Mouse (Mus musculus): ENCODE measurements at regions not wholly inside any gene's neighbourhood (a gene's known extent, or its start where the extent isn't known, plus 50 kb on each side); places are given as distances from the start of the nearest gene placed in this dataset.

DNA sequence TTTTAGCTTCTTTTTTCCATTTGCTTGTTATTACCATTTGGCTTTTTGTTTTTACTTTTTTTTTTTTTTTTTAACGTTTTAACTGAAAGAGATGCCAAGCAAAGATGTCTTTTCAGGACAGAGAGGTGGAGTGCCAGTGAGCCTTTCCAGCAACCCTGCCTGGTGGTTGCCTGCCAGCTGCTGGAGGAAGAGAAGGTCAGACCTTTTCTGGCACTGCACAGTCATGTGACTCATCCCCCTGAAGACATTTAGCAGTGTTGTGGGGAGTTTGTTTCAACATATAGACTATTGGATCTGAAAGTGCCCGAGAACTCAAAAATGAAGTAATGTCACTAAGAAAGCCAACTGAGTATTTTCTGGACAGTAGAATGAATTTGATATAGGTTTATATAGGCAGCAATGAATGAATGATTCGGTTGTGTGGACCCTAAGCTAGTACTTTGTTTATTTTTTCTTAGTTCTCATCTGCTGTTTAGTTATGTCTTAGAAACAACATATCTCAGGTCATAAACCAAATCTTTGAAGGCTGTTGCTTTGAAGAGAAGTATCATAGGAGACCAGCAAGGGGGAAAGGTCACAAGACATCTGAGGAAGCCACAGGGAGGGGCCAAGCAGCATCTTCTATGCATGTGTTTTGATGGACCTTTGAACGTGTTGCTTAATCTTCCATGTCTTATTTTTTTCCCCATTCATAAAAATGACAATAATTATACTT lies 604.2 kb downstream of the Ptprc start:
- no peak for DNase-seq (ENCODE audit: inconsistent ontology term)

DNA sequence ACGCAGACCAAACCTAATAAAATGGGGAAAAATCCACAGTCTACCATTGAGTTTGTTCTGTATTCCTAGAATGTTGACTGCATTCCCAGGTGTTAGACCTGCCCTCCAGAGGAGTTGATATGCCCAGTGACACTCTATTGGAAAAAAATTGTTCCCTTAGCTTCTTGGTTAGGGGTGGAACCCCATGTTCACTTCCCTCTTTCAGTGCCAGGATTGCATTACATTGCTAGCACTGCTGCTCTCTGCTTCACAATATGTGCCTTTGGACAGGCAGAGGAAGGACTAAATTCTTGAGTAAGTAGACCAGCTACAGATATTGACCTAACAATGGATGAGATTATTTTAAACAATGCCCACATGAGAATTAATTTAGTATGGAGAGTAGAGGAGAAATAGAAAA lies 607.3 kb upstream of the Nr5a2 start:
- no peak for DNase-seq (ENCODE audit: inconsistent ontology term)

DNA sequence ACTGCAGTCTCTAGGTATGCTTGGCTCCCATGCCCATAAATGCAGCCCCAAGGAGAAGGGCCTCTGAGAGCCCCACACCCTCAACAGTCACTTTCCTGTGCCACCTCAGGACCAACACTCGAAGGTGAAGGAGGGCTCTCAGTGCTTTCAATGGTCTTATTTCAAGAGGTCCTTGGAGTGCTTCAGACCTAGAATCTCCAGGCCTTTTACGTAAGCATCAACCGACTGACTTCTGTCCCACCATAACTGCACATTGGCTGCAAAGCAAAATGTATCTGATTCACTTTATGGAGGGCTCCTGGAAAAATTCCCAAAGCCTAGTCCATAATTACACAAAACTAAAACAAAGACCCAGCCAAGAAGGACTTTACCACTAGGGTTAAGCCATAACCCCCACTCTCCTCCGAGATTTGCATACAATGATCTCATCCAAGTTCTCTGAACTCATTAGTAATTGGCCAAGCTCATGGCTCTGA lies 605.4 kb upstream of the Nr5a2 start:
- no peak for DNase-seq (ENCODE audit: inconsistent ontology term)

DNA sequence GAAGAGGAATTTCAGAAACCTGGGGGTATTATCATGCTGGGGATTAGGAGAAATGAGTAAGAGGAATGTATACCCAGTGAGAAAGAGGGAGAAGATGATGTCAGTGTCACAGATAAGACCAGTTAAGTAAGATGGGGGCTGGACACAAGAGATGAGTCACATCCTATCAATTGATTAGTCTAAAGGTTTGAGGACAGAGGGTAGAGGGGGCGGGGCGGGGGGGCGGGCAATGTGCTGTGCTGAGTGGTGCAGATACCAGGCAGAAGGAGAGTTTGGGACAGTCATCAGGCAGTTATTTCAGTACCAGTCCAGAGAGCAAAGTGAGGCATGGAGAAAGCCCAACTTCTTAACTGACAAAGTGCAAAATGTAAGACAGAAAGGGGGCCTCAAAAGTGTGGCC lies 601.4 kb upstream of the Nr5a2 start:
- peak; percentile 59 for DNase-seq (ENCODE audit: inconsistent ontology term)

DNA sequence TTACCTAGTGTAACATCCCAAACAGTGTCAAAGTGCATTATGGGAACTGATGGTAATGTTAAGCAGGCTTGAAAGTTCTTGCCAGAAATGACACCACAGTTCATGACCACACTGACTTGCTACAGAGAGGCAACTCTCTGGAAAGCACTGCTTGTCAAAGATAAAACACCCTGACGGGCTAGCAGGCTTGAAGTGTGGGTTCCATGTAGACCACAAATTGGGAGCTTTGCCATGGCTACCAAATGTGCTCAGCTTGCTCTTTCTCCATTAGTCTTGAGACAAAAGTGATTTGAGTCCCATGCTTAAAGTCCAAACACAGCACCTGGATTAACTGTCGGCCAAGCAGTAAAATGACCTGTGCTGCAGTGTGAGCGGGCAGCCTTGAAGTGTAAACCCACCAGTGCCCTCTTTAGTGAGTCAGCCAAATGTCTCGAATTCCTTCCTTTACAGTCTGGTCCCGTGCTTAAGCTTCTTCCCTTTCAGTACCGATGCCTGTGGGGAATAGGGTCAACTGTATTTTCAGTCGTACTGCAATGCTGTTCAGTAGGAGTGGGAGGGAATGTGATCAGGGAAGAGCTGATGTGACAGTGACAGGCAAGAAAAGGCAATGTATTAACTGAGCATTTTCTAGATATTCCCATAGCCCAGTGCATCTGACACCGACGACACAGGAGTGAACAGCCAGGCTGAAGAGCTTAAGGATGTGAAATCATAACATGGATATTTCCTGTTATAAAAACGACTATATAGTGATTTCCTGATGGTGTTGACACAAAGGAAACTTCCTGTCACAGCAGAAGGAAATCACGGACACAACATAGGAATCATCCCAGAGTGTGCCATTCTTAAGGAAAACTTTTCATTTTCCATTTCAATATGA lies 600.4 kb upstream of the Nr5a2 start:
- peak; percentile 87 for DNase-seq (ENCODE audit: inconsistent ontology term)

DNA sequence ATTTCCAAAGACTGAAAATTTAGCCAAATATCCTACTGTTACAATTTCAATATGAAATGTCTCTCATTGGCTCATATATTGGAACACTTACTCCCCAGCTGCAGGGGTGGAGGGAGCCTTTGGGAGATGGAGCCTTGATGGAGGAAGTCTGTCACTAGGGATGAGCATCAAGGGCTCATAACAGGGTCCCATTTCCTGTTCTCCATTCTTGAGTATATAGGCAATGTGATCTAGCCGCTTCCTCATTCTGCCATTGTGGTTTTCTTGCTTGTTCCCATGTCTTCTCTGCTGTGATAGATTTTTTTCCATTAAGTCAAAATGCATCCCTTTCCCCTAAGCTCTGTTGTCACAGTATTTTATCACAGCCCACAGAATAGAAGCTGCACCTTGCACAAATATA lies 589.4 kb upstream of the Nr5a2 start:
- DNase-seq (ENCODE audit: inconsistent ontology term): no peak

DNA sequence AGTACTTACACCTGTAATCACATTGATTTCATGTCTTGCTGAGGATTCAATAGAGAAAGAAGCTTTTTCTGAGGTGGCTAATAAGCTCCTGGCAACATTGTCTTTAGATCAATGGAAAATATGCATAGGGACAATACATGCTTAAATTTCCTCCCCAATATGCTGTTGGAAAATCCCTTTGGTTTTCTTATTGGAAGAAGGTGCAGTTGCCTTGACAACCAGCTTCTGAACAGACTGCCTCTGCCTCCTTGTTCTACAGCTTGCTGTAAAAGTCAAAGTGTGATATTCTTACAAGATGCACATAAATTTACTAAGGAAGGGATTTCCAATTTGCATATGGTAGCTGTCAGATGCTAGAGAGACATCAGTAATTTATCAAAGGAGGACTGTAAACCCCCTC lies 585.4 kb upstream of the Nr5a2 start:
- no peak for DNase-seq (ENCODE audit: inconsistent ontology term)

DNA sequence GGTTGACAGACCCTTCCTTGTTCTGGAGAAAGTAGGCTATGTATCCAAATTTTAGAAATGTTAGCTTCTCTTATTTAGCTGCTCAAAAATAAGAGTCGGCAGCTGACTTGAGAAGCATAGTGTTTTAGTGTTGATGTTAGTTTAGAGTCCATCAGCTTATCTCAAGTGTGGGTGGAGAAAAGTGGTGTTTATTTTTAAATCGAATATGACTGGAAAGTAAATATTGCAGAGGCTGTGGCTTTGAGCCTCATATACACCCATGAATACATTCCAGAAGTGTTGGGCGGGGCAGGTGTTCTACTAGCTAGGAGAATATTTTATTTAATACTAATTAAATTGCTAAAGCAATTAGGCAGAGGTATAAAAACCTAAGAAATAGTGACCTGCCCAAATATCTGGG lies 583.6 kb upstream of the Nr5a2 start:
- DNase-seq (ENCODE audit: inconsistent ontology term): no peak

DNA sequence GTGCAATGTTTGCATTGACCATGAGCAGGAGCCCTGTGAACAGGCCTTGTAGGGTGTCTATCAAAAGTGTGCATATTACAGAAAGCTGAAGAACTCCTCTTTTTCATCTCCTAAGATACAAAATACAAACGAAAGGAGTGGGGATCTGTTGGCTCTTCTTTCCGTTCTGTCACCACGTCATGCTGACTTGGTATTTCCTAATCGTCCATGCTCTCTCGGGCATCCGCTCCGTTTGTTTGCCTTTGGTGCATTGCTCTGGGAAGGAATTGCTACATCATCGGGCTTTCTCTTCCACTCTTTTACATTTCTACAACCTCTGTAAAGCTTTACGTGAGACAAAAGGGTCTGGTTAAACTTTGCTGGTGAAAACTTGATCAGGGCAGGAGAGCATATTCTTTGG lies 581.2 kb upstream of the Nr5a2 start:
- DNase-seq (ENCODE audit: inconsistent ontology term): no peak

DNA sequence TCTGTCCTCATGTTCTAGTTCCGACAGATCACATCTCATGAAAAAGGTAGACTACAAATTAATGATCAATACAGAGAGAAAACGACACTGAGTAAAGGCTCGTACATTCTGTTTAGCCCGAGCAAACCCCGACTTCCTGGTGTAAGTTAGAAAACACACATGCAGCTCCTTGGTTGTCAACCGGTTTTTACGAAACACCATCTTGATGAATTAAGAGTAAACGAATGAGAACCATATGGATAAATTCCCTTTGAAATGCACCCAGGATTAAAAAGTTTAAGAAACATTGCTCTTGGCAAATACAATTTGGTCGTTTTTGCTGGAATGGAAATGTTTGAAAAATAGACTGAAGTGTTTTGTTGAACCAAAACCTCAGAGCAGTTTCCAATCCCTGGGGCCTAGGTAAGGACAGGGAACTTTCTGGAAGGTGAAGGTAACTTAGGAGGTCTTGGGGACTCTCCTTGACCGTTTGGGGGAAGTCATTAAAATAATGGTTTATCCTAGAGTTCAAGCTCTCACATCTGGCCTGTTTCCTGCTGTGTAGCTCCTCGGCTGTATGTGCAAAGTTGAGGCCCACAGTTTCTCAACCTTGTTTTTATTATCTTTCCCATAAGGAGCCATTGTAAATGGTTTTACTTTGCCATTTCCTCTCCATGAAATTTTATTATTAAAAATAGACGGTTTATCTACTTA lies 579.3 kb upstream of the Nr5a2 start:
- DNase-seq (ENCODE audit: inconsistent ontology term): no peak

DNA sequence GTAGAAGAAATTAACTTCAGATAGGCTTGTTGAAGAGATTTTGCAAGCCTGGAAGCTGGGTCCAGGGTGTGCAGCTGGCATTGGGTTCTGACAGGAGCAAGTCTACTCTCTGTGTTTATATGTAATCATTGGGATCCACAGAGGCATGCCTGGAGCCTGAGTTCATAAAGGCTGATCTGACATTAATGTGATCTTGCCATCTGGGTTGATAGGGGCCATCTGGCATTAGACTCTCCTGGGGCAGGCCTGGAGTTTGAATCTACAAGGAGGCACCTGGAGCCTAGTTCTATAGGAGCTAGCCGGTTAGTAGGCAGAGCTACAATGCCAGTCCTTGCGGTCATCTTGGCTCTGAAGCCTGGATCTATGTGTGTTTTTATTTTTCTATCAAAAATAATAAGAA lies 554.5 kb upstream of the Nr5a2 start:
- no peak for DNase-seq (ENCODE audit: inconsistent ontology term)

DNA sequence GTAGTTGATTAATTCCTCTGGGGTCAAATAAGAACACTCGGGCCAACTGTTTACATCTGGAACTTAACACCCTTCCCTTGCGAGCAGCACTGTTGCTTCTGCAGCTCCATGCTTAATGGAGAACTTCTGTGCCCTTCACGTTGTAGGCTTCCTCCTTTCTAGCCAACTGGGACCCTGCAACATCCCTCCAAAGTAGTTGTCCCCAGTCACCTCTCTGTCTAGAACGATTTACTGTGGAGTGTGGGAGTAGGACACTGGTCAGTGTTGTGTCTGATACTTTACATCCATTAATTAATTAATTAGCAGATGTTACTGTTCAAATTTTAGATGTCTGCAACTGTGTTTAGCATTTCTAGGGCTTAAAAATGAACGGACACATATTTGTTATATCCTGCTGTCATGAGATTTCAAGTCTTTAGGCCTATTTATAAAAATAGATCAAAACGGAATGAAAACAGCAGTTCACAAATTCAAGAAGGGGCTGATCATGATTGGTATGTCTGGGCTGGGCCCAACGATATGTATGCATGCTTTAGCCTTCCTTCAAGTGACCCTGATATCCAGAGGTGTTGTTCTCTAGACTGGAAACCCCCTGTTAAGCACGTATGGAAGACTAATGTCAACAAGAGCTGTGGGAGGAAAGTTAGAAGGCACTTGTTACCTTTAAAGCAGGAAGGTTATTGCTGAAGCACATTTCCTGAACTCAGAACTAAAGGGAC lies 543.6 kb upstream of the Nr5a2 start:
- DNase-seq (ENCODE audit: inconsistent ontology term): no peak

DNA sequence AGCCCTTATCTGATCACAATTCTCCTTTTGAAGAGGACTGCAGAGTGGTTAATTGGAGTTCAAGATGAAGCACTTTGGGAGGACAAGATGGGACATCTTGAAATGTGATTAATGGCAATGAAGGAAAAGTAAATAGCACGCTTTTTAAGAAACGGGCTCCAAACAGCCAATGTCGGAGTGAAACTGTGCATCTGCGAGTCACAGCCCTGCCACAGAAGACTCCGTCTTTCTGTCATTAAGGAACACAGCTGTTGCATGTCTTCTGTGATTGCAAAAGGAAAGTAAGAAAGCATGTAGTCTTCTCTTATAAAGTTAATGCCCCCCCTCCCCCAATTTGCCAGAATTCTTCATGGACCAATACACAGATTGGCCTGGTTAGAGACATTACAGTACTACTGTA lies 528.0 kb upstream of the Nr5a2 start:
- DNase-seq (ENCODE audit: inconsistent ontology term): no peak

DNA sequence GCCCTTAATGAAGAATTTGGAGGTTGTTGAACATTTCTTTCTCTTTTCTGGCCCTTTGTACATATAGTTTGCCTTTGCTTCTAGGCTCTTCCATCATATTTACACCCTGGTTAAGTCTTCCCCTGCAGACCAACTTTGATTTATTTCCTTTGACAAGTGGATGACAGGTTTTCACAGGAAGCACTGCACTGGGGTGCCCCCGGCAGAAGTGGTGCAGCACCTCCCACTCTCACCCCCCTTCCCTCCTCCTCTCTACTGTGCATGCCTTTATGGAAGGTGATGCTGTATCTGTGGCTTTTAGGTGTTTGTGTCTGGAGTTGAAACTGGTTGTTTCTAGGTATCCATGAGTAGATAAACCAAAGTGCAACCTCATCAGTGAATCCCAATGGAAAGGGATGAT lies 518.2 kb upstream of the Nr5a2 start:
- no peak for DNase-seq (ENCODE audit: inconsistent ontology term)

DNA sequence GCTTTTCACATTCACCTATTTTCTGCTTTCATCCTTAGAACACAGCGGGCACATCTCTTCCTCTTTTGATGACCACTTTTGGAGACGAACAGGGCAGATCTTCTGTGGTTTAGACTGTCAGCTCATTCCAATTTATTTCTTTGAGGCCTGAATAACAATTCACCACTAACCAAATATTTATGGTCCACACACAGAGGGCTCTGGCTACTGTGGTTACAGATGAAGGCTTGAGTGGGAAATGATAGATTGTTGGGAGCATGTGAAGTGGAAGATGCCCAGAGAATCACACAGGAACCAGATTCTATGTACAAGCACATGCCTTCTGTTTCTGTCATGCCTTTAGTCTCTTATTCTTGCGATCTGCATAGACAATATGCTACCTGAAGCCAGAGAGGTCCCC lies 517.0 kb upstream of the Nr5a2 start:
- DNase-seq (ENCODE audit: inconsistent ontology term): peak; percentile 77

DNA sequence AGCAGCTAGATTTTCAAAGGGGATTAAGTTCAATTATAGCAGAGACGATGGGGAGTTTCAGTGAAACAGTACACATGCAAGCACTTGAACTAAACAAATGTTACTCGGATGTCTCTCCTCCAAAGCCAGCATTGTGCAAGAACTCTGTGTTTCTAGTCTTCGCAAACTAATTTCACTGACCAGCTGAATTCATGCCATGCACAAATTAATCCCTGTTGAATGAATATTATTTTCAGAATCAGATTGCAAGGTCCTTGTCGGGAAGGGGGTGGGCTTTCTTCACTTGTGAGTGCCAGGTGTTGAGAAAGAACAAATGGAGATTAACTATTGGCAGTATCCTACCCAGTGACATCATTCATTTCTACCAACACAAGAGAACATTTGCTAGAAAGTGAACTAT lies 514.6 kb upstream of the Nr5a2 start:
- DNase-seq (ENCODE audit: inconsistent ontology term): peak; percentile 48

DNA sequence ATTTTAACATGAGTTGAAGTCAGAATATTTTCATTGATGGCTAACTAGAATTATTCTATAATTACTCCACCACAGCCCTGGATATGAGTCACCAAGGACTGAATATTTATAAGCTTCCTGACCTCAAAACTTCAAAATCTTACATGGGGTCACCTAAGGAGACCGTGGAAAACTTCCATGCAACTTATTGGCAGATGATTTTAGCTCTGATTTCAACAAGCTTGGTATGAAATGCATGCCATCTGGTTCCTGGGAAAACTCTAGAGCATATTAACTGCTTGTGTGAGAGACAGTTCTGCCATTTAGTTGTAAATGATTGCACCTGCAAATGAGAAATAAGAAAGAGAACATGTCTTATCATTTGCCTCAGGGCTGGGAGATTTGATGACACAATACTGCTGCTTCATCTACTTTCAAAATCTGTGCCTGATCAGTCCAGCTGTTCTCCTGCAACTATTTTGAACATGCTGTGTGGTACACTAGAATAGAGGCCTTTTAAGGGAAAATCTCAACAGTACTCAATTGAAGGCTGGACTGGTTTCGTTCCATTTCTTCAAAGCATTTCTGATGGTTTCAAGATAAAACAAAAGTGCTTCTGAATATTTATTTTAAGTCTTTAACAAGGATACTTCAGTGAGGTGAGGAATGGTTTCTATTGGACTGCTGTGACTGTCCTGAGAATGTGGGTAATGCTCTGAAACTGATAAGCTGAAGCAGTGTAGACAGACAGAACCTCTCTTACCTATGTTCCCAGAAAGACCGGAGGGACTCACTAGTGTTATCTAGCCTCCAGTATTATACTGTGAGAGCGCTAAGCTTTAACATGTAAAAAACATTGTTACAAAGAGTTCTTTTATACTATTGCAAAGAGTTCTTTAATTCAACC lies 513.8 kb upstream of the Nr5a2 start:
- peak; percentile 87 for DNase-seq (ENCODE audit: inconsistent ontology term)

DNA sequence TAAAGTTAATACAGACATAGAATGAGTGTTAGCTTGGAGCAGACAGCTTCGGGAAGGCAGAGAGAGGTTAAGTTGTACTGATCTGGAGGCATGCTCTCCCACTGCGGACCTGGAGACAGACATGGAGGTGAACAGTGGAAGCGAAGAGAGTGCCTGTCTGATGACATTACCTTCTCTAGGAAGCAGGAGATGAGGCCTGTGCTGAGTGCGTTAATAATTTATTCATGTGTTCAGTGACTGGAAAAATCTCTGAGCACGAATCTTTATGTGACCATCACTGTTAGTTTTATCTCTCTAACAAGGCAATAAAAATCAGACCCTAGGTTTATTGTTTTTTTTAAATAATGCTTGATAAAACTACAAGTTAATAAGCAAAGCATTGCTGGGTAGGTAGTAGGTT lies 504.7 kb upstream of the Nr5a2 start:
- DNase-seq (ENCODE audit: inconsistent ontology term): no peak

DNA sequence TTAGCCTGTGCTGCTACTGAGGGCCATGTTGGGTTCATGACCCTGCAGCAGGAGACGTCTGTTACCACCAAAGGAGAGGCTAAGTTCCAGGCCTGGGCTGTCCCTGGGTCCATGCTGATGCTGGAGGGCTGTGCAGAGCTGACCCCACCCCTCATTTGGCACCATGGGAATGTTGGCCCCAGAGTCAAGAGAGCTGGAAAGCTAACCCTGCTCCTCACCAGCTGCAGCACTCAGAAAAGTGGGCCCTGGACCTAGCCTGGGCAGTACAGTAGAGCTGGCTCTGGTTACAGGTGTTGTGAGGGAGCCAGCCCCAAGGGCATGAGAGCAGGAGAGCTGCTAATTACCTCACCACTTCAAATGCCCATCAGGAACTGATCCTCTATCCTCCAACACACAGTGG lies 500.9 kb upstream of the Nr5a2 start:
- no peak for DNase-seq (ENCODE audit: inconsistent ontology term)

DNA sequence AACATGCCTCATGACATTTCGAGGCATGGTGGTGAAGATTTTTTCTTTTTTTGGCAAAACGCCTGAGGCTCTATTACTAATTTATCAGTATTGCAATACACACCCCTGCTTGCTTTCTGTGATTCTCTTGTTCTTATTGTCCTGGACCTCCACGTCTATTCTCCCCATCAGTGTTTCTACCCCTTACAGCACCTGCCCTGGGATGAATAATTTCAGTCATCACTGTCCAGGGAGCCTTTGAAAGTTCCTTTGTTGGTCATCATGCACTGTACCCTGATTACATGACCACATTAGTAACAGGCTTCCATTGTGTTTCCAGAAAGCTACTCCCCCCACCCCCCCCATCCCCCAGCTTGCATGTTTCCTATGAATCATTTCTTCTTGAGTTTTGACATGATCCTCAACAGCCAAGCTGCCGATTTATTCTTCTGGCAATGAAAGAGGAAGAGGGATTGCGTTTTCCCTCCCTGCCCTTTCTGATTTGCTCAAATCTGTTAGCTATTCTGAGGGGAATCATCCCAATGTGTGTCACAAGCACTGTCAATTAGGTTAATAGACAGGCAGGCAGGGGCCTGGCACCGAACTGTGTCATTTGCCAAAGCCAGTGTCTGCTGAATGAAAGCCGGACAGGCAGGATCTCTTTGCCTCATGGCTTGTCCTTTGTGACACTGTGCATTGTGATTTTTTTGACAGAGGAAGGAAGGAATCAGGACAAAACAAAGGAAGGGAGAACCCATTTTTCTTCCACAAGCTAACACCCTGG lies 493.4 kb upstream of the Nr5a2 start:
- peak; percentile 91 for DNase-seq (ENCODE audit: inconsistent ontology term)

Measured in Muller cell, postnatal 12 days (primary cell).